Mouse (Mus musculus) thymus, postnatal 36 days (tissue): ENCODE results near the gene Syce3.
"Not testable (repeated sequence)": the region's sequence is repeated elsewhere in the genome, so short reads cannot be mapped to it uniquely, and the experiment has no call there.

Experiments used
- DNase-seq, 2 experiments: peaks; one replicate each; pipeline ENCODE4 v3.0.0; 2022; ENCODE audit warnings: mixed read lengths in 2 of 2

The Syce3 gene

DNA sequence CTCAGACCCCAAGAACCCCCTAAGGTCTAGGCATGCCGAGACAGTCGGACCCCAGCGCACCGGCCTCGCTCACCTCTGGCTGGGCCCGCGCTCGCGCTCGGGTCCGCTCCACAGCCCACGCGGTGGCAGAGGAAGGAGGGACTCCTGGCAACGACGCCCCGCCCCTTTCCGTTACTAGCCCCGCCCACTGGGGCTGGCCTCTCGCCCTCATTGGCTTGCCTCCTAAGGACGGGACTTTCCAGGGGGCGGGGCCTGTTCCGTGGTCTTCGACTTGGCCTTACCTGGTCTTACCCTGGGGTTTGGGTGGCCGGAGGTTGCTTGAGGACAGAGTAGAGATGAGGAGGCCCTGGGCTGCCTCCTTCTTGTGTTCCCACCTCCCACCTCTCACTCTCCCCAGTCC lies at the start of gene Syce3:
TSS of gene Syce3 (minus strand) at position 386 of the 400 bp plus-strand sequence.
- DNase-seq: no peak

DNA sequence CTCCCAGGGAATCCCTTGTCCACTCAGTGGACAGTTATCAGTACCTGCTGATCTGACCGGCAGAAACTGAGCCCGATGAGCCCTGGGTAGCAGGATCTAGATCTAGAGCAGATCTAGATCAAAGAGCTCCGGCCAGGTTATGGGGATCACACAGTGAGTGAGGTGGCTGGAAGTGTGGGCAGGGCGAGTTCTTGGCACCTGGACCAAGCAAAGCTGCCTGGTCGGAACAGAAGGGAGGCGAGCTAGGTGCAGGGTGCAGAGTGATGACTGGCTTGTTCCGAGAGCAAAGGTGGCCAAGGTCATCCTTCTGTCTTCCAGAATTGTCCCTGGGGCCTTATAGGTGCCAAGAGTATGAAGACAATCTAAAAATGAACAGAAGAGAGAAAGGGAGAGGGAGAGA lies 49.5 kb upstream of the Syce3 start:
- DNase-seq: no peak

DNA sequence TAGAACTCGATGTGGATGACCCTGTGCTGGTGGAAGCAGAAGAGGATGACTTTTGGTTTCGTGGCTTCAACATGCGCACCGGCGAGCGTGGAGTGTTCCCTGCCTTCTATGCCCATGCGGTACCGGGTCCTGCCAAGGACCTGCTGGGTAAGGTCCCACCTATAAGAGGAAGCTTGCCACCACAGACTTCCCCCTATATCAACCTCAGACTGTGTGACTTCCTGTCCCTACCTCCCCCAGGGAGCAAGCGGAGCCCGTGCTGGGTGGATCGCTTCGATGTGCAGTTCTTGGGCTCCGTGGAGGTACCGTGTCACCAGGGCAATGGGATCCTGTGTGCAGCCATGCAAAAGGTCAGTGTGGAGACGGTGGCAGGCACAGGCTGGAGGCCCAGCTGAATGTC lies 48.6 kb upstream of the Syce3 start:
- DNase-seq: no peak

DNA sequence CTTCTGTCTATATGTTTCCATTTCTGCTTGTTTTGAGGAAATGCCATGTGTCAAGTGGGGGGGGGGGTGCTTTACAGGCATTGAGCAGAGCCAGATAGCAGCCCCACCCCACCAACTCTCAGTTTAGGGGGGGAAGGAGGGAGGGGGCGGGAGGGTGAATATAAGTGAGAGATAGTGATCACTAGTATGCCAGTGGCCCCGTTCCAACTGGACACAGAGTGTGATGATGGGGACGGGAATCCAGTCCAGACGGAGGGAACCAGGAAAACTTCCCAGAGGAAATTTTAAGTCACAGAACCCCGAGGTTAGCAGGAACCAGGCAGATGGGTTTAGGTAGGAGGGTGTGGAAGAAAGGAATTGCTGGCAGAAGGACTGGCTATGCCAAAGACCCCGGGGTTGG lies 45.3 kb upstream of the Syce3 start:
- DNase-seq: no peak

DNA sequence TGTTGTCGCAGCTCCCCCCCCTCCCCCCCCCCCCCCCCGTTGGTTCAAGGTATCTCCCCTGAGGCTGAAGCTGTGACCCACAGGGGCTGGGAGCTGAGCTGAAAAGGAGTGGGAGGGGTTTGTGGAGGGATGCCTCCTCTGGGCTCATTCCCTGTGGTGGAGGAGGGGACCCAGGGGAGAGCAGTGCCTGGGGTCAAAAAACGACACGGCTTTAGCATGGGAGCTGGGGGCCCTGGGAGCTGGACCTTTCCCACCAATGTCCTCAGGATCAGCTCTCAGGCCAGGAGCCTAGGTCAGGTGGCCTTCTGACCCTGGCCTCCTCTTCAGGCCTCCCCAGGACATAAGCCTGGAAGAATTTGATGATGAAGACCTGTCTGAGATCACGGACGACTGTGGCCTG lies 44.6 kb upstream of the Syce3 start:
- DNase-seq: no peak

DNA sequence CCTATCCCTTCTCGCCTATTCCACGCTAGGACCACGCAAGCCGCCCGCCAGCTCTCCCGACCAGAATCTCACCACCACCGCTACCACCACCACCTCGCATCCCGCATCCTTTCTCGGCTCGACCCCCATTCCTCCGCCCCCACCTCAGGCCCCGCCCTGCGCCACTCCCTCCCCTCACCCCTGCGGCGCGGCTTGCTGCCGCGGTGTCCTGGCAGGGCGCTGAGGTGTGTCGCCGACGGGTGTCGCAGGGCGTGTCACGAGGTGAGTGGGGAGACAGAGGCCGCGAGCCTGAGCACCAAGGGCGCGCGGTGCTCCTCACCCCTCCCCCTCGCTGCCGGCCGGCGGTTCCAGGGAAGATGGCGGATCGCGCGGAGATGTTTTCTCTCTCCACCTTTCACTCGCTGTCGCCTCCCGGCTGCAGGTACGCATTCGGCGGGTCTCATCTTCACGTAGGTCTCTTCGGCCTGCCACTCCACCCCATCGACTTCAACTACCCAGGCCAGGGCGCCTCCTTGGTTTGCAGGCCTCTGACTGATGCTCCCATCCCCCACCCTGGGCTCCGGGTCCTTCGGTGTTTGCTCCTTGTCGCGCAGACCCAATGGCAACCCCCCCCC lies 43.7 kb upstream of the Syce3 start, which contains the start of gene Mapk8ip2:
TSS of gene Mapk8ip2 (plus strand) at position 49 of the 614 bp plus-strand sequence.
- DNase-seq: peak in 1 of 2 experiments; percentile 19

DNA sequence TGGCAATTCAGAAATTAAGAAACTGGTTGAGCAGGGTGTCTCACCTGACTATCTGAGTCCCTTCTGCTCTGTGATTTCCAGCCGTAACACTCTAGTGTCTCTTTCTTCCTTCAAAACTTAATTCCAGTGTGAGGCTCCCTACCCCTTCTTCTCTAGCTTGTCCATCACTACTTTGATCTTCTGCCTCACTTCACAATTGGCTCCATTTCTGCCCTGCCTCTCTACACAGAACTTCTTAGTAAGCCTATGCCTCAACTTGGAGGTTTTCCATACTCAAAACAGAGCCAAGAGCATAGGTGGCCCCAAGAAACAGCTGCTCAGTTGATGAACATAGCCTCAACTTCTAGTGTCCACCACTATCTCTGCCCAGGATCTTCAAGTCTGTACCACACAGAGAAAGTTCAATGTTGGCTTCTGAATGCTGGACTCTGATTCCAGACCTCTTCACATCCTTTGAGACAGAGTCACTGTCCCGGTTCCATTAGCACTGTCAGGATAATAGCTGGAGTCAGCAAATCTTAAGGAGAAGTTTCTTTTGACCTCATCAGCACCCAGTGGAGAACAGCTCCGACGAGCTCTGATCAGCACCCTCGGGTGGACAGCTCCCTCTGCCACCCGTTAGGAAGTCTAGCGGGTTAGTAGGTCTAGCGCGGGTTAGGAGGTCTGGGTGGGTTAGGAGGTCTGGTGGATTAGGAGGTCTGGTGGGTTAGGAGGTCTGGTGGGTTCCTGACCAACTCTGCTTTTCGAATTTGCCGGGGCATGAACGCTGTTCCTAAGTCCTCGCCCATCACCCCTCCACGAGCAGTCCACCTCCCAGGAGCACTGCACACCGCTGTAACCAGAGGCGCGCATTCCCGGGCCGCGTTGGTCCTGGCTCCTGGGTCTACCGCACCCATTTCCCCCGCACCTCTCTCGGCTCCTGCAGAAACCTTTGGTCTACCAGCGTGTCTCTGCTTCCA lies 42.9 kb upstream of the Syce3 start:
- DNase-seq: peak; percentile 36 to 48

DNA sequence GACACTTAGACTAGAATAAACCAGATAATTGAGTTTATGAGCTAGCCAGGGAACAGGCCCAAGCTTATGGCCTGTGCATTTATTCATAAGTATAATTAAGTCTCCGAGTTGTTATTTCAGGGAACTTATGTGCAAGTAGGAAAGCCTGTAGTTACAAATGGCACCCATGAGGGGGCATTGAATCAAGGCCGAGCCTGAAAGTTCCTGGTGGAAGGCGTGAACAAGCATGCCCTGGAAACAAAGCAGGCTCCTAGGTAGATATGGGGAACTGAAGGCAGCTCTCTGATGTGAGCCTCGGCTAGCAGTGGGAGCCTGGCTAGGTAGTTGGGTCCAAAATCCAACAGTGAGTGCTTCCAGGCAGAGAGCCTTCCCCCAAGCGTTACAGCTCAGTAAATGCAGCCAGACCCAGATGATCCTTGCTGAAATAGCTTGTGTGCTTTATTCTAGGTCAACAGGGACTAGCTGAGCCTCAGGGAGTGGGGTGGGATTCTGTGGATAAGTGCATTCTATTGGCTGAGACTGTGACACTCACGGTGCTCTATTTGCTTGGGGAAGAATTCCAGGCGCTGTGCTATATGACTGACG lies 32.3 kb upstream of the Syce3 start:
- no peak for DNase-seq

DNA sequence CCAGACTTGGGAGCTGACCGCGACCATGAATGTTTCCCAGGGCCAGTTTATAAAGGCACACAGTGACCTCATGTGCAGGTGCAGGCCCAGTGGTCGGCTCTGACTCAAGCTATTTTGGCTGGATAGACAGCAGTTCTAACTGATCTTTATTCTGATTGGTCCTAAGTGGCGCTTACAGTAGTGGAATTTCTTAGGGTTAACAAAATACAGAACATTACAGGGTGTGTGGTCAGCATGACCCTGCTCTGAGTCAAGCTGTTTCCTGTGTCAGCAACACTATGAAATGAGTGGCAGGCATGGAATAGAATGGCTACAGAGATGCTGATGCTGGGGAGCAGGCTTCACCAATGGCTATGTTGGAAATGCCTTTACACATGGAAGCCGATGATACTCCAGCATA lies 25.6 kb upstream of the Syce3 start:
- no peak for DNase-seq

DNA sequence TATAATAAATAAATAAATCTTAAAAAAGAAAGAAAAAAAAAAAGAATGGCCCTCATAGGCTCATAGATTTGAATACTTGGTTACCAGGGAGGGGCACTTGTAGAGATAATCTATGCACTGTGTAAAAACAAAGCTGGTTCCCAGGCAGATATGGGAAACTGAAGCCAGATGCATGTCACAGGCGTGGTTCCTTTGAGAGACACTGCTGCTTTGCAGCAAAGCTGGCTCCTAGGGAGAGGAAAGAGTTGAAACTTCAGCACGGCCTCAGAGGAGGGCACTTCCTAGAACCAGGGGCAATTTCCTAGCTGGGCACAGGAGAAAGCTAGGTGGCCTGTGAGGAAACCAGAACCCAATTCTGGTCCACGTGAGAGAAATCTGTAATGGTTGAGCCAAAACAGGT lies 23.8 kb upstream of the Syce3 start:
- no peak for DNase-seq

DNA sequence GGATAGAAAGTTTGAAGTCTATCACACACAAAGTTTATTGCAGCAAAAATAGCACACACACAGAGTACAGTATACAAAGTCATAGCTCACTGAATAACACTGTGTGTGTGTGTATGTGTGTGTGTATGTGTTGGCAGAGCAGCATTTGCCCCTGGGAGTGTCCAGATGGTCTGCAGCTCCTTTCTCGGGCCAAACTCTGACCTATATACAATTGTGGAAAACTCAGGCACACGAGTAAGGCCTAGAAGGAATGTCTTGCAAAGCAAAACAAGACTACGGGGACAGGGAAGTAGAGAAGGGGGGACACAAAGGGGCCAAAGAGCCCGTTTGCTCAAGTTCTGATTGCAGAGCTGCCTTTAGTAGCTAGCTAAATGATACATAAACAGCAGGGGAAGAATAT lies 22.6 kb upstream of the Syce3 start:
- no peak for DNase-seq

DNA sequence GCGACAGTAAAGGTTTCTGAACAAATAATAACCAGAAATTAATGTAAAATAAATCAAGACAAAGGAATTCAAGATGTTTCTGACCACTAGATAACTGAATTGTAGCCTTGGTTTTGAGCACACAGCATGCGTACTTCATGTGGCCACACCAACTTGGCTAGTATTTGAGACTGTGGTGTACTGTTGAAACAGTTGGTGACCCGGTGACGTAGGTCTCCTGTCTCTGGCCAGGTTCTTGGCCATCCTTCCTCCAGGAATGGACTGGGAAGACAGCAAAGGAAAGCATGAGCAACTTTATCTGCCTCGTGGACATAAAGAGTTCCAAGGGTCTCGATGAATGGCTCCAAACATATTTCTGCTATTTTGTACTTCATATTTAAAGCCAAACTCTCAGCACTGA lies 21.5 kb upstream of the Syce3 start:
- DNase-seq: no peak

DNA sequence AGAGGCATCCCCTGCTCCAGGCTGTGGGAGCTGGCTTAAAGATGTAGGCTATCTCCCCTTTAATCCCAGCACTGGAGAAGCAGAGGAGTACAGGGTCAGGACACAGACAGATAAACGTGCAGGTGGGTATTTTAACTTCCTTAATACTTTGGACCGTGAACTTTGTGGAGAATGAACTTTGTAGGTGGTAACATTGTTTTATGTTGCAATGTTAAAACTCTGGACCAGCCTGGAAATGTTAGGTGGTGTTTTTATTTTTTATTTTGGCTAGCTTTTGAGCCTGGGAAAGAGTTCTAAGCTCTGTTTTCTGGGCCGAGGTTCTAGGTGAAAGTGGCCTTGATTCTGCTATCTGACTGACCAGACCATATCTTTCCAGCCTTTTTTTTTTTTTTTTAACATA lies 21.0 kb upstream of the Syce3 start:
- no peak for DNase-seq

DNA sequence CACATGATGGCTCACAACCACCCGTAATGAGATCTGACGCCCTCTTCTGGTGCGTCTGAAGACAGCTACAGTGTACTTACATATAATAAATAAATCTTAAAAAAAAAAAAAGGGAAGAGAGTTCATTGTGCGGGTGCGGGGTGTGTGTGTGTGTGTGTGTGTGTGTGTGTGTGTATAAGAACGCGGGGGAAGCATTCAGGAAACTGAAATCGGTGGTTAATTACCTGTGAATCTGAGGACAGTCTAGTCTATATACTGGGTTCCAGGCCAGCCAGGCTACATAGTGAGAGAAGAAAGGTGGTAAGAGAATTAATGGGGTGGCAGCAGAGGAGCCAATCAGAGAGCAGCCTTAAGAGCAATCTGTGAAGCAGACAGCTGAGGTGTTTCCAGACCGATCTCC lies 20.5 kb upstream of the Syce3 start:
- DNase-seq: not testable (repeated sequence)

DNA sequence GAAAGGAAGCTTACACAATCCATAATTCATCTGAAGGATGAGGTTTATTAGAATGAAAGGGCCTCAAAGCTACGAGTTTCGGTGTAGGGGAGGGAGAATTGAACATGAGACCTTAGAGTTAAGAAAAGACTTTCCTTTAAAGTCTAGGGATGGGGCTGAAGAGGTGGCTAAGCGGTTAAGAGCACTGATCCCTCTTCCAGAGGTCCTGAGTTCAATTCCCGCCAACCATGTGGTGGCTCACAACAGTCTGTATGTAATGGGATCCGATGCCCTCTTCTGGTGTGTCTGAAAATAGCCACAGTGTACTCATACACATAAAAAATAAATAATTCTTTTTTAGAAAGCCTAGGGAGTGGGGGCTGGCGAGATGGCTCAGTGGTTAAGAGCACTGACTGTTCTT lies 20.0 kb upstream of the Syce3 start:
- DNase-seq: no peak

DNA sequence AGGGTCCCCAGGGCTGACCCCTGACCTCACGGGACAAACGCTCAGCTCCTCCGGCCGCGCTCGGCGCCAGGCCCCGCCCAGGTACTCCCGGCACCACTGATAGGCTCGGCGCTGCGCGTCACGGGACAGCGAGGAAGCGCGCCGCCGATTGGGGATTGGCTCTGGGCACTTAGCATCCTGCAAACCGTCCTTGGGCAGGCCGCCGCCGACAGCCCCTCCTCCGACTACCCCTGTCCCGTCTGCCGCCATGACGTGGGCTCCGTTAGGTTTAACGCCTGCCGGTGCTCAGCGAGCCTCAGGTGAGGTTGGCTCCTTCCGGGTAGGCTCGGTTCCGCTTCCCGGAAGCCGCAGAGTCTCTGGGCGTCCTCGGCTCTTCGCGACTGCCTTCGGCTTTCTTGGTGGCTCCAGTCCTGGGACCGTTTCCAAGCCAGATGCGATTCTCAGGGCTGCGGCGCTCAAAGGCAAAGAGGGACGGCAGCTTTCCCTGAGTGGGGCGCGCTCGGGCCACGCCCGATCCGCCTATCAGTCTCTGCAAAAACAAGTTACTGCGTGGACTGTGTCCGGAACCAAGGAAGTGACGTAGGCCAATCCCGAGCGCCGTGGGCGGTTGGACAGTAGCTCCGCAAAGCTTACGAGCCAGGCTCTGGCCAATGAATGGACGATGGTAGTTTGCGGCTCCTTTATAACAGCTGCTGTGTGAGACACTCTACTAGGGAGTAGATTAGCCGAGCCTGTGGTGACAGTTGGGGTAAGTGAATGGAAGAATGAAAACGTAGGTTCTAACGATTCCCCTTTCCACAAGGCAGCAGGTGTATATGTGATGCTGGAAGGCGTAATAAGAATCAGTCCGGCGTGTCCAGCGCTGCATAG lies 19.3 kb upstream of the Syce3 start, which contains the start of the genes C730034F03Rik, Gm44502 and Chkb:
TSS of gene C730034F03Rik (plus strand) at position 238 of the 870 bp plus-strand sequence.
TSS of gene Gm44502 (minus strand) at position 345 of the 870 bp plus-strand sequence.
TSS of gene Chkb (minus strand) at position 557 of the 870 bp plus-strand sequence.
- DNase-seq: peak; percentile 89 to 95

DNA sequence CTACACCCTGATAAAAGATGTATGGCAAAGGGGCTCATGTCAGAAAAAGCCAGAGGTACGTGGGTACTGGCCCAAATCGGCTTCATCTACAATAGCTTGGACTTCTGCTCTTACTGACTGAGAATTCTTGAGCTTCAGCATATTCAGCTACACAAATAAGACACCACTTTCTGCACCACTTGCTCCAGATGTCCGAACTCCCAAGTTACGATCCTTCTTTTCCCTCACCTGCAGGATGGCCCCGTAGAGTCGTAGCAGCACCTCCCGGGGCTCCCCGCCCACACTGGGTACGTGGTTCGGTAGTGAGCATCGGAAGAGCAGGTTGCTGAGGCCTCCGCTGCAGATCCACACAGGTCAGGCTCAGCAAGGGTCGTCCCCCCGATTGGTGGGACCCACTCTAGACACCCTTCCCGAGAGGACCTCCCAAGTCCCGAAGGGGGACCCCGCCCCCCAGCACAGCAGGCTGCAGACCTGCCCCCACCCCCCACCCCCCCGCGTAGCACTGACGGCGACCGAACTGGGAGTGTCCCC lies 18.6 kb upstream of the Syce3 start:
- no peak for DNase-seq

DNA sequence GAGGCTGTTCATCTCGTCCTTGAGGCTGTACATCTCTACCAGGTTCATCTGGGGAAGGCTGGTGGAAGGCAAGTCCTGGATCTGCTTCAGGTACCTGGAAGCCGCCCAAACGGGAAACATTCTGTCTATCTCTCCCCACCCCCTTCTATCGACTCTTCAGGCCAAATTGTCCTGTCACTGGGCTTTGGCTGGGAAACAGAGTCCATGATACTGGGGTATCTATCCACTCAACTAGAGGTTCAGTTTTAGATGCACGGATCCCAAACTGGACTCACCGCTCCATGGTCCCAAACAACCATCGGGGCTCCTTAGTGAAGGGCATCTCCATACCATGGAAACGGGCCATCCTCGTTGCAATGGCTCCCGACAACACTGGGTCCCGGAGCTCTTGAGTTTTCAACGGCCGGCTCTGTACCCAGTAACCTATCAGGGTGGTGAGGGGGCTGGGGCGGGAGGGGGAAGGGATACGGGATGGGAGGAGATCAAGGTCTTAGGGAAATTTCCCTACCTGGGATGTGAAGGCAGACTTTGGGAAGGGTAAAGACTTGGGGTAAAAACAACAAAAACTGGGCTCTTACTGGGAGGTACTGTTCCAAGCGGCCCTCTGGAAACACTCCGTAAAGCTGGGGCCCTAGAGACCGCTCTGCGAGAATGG lies 18.0 kb upstream of the Syce3 start:
- no peak for DNase-seq

DNA sequence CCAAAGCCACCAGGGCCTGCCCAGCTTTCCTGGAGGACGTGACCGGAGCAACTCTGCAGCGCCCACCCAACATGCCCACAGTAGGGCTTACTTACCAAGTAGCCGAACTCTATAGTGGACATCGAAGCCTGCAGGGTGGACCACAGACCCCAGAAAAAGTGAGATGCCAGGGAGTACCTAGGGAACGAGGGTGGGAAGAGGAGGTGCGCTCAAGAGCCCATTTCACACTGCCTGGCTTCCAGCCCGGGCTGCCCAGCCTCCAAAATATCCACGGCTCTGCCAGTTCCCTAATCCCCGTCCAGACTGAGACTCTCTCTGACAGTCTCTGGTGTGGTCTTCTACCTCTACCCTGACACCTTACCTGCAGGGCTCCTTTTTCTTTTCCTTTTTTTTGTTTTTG lies 16.4 kb upstream of the Syce3 start:
- DNase-seq: no peak

DNA sequence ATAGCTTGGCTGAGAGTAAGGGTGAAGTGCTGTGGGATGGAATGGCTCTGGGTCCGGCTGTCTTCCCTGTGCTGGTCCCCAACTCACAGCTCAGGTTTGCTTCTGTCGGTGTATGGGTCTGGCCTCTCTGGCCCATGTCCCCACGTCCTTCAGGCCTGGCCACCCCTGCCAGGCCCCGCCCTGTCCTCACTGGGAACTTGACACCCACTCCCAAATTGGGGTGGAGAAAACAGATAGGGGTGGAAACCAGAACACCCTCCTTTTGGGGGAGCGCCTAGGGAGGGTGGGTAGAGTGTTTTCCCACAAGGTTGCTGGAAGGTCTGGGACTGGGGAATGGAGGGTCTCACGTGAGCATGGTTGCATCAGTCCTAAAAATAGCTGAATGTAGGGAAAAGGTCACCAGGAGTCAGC lies 15.4 kb upstream of the Syce3 start, which contains the start of gene Cpt1b:
TSS of gene Cpt1b (minus strand) at position 153 of the 411 bp plus-strand sequence.
- DNase-seq: no peak

DNA sequence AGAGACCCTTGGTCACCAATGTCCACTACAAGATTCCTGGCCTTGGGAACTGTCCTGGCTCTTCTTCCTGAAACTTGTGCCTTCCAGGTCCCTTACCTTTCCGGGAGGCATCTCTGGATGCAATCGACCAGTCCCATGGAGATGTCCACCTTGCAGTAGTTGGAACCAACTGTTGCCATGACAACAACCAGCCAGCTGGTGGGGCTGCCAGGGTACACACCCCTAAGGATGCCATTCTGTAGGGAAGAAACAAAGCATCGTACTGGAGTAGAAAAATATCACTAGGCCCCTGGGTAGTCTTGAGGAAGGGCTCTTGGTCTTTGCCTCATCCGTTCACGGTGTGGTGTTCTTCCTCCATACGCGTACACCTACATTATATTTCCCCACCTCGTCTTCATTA lies 14.3 kb upstream of the Syce3 start:
- DNase-seq: no peak

DNA sequence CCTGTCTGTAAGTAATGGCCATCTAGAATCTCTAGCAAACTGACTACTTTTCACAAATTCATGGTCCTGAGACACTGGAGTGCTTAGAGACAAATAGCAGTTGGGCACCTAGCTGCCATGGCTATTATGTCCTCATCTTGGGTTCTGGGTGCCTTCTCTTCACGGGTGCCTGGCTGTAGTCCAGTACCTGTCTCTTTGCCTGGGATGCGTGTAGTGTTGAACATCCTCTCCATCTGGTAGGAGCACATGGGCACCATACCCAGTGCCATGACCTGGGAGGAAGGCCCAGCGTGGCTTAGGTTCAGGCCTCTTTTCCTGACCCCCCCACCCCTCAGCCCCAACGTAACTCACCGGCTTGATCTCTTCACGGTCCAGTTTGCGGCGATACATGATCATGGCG lies 11.6 kb upstream of the Syce3 start:
- no peak for DNase-seq
